Mouse (Mus musculus) neural tube, embryonic 14.5 days (tissue): ENCODE measurements around the gene Bmper. TPM values are rescaled to one million over a fixed set of nuclear protein-coding genes. Genes with fewer than 3 reads are reported as not detected.

Experiments used
- ATAC-seq: fragments of 200-750 bp; cut with Nextera tagmentation; 2 replicates; pipeline ENCODE4 v1.8.0; 2017; ENCODE audit warnings: low read depth, mild to moderate bottlenecking, moderate TSS enrichment, moderate library complexity
- H3K27ac ChIP-seq: fragments of 300-500 bp; sonication (generic); 2 replicates; pipeline ENCODE4 v1.5.1; 2014; ENCODE audit warnings: low read depth, mild to moderate bottlenecking, control low read depth, low read length, moderate library complexity, mixed read lengths
- H3K27me3 ChIP-seq: fragments of 300-500 bp; sonication (generic); 2 replicates; pipeline ENCODE4 v1.6.1; 2014; ENCODE audit warnings: low read length; ENCODE audit not compliant: control insufficient read depth, insufficient read depth
- H3K36me3 ChIP-seq: fragments of 300-500 bp; sonication (generic); 2 replicates; pipeline ENCODE4 v1.6.1; 2014; ENCODE audit warnings: low read length, mixed read lengths; ENCODE audit not compliant: control insufficient read depth, insufficient read depth
- H3K4me1 ChIP-seq: fragments of 300-500 bp; sonication (generic); 2 replicates; pipeline ENCODE4 v1.6.1; 2014; ENCODE audit warnings: low read length; ENCODE audit not compliant: control insufficient read depth, insufficient read depth
- H3K4me2 ChIP-seq: fragments of 300-500 bp; sonication (generic); 2 replicates; pipeline ENCODE4 v1.6.1; 2014; ENCODE audit warnings: mild to moderate bottlenecking, low read depth, low read length, control low read depth
- H3K4me3 ChIP-seq: fragments of 300-500 bp; sonication (generic); 2 replicates; pipeline ENCODE4 v1.5.1; 2014; ENCODE audit warnings: low read depth, low read length, control low read depth, mixed read lengths
- H3K9ac ChIP-seq: fragments of 300-500 bp; sonication (generic); replicated peaks from 2 replicates; pipeline ENCODE4 v1.6.1; 2014; ENCODE audit warnings: low read depth, mild to moderate bottlenecking, control low read depth, low read length, mixed read lengths
- H3K9me3 ChIP-seq: fragments of 300-500 bp; sonication (generic); 2 replicates; pipeline ENCODE4 v1.6.1; 2016; ENCODE audit warnings: low read length; ENCODE audit not compliant: control insufficient read depth
- WGBS: fragments of 180-500 bp; shearing (Covaris S2); extraction: QIAGEN DNeasy Blood & Tissue Kit; methylation state at CpG from one replicate; pipeline ENCODE4 v1.1.7; 2014; 5-methylcytosine and 5-hydroxymethylcytosine counted together
- polyA plus RNA-seq: library from polyadenylated mRNA; unstranded; fragments of >200 nt; fragmentation: Nextera tagmentation; extraction: Ambion mirVana; gene quantifications from 2 replicates; pipeline ENCODE4 v1.2.1, GENCODE M21; 2014

The Bmper gene
- polyA plus RNA-seq, 1 experiment from 2014 or later = 10.4 TPM

GRCm38 (mm10) chr9:23200828-23201227, 22.0 kb upstream of the Bmper start:
- no peak overlapping the region for H3K4me2 ChIP-seq
- no peak for ATAC-seq
- WGBS = 89% methylated on average over 4 of the region's 4 CpGs
- H3K4me3 ChIP-seq = no peak overlapping the region
- H3K36me3 ChIP-seq = no peaks in the 10 kb centered on the region
- H3K27me3 ChIP-seq = no peaks in the 10 kb centered on the region
- no peak overlapping the region for H3K27ac ChIP-seq
- no peaks in the 10 kb centered on the region for H3K9me3 ChIP-seq
- peaks cover 10% of the 10 kb centered on the region; the same call in 1 of the 2 replicates for H3K4me1 ChIP-seq
- no peak overlapping the region for H3K9ac ChIP-seq

DNA sequence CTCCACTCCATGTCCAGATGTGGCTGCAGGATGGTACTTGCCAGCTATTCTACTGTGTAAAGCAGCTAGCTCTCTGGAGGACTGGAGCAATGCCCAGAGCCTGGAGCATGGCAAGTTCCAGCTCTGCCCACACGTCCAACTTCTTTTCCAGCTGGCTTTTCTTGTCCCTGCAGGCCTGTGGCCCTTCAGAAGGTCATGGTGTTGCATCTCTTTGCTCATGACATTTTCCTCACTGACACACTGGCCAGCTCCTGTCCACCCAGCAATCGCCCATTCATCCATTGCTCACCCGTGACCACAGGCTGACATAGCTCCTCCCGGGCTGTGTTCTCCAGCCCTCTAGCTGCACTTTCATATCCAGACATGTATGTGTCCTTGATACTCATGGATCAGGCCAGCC, 20.4 kb upstream of the Bmper start:
- no peaks in the 10 kb centered on the region for H3K9me3 ChIP-seq
- H3K36me3 ChIP-seq = no peaks in the 10 kb centered on the region
- ATAC-seq = no peak

DNA sequence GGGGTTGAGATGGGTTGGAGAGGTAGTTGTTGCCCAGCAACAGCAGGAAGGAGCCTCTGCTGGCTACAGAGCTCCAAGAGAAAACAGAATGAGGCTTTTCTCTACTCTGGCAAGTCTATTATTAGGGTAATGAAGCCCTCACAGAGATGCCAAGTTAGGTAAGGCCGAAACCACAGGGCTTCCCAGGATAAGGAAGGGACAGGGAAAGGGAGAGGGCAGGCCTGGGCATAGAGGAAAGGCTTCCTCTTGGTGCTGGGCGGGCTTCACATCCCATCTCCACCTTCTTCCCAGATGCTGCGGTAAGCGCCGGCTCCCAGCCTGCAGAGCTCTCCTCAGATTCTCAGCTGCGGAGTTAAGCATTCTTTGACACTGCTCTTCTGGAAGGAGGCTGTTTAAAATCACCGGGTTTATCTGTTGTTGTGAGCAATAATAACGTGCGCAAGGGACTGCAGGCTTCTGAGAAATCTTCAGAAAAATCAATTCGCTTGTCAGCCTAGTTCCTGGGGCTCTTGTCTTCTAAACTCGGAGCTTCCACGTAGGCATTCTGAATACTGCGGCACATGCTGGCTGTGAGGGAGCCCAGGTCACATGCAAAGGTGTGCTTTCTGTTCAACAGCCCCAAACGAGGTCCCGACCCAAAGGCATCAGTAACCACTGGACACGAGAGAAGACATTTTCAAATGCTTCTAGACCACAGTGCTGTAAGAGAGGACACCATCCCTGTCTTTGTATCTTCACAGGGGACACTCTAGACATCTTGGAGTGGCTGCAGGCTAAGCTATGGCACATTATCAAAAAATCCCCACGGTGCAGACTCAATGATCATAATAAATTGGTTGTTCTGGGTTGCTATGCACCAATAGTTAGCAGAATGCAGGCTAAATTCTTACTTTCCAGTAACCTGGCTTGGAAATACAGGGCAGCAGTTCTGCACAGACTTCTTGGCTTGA, 18.3 kb upstream of the Bmper start:
- no peak overlapping the region; the same call in 1 of the 2 replicates for H3K27ac ChIP-seq
- H3K27me3 ChIP-seq = no peaks in the 10 kb centered on the region
- H3K4me3 ChIP-seq = no peak overlapping the region
- peaks cover 10% of the 10 kb centered on the region; the same call in 1 of the 2 replicates for H3K4me1 ChIP-seq
- 0 out of 2 replicates have a peak overlapping the region, but pooled peaks have one; percentile 7 for H3K4me2 ChIP-seq
- 14% methylated on average over 16 of the region's 17 CpGs for whole genome bisulfite sequencing
- H3K36me3 ChIP-seq = no peaks in the 10 kb centered on the region
- ATAC-seq = peak; percentile 73
- H3K9me3 ChIP-seq = no peaks in the 10 kb centered on the region
- no peak overlapping the region for H3K9ac ChIP-seq

More for the DNA sequence above, 20.4 kb upstream of the Bmper start:
- Histone ChIP-seq H3K9ac (no peak overlapping the region), H3K27me3 (no peaks in the 10 kb centered on the region), H3K4me3 (no peak overlapping the region), H3K4me2 (no peak overlapping the region), H3K27ac (no peak overlapping the region), H3K4me1 (peaks cover 10% of the 10 kb centered on the region; the same call in 1 of the 2 replicates)
- 85% methylated on average over 4 of the region's 4 CpGs for WGBS

DNA sequence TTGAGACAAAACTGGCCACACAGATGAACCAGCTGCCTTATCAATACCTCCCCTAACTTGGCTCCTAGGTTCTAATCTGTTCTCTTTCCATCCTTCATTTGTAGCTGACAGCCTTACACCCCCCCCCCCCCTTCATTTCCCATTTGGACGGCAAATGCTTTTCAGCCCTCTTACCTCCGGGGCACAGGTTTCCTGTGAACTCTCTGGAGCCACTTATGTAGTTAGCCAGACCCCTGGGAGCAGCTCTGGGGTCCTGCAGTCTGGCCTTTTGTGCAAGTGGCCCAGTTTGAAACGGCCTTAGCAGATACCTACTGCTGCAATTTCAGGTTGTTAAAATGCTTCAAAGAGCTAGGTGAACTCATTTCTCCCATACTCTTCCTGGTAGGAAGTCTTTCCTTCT, 17.6 kb upstream of the Bmper start:
- Histone ChIP-seq H3K27me3 (no peaks in the 10 kb centered on the region), H3K9me3 (no peaks in the 10 kb centered on the region), H3K4me2 (no peak overlapping the region), H3K9ac (no peak overlapping the region), H3K4me3 (no peak overlapping the region), H3K4me1 (peaks cover 10% of the 10 kb centered on the region; the same call in 1 of the 2 replicates), H3K27ac (no peak overlapping the region), H3K36me3 (no peaks in the 10 kb centered on the region)
- 0 out of 2 replicates have a peak, but pooled peaks have one; percentile 13 for ATAC-seq
- 21% methylated on average over 3 of the region's 3 CpGs for WGBS

- Histone ChIP-seq H3K4me1 (peaks cover 10% of the 10 kb centered on the region; the same call in 1 of the 2 replicates), H3K4me3 (no peak overlapping the region), H3K9ac (no peak overlapping the region), H3K36me3 (no peaks in the 10 kb centered on the region), H3K27me3 (no peaks in the 10 kb centered on the region), H3K4me2 (no peak overlapping the region), H3K27ac (no peak overlapping the region), H3K9me3 (no peaks in the 10 kb centered on the region)
- ATAC-seq = no peak
- 84% methylated on average over 3 of the region's 3 CpGs for WGBS
Measured at GRCm38 (mm10) chr9:23205757-23206156, 17.1 kb upstream of the Bmper start.

- Histone ChIP-seq H3K27me3 (no peaks in the 10 kb centered on the region), H3K9ac (no peak overlapping the region), H3K36me3 (no peaks in the 10 kb centered on the region), H3K4me3 (no peak overlapping the region), H3K27ac (no peak overlapping the region), H3K4me2 (no peak overlapping the region), H3K9me3 (no peaks in the 10 kb centered on the region), H3K4me1 (peaks cover 10% of the 10 kb centered on the region; the same call in 1 of the 2 replicates)
- 82% methylated on average over 5 of the region's 5 CpGs for WGBS
- ATAC-seq = no peak
Measured at GRCm38 (mm10) chr9:23206181-23206580, 16.7 kb upstream of the Bmper start.

DNA sequence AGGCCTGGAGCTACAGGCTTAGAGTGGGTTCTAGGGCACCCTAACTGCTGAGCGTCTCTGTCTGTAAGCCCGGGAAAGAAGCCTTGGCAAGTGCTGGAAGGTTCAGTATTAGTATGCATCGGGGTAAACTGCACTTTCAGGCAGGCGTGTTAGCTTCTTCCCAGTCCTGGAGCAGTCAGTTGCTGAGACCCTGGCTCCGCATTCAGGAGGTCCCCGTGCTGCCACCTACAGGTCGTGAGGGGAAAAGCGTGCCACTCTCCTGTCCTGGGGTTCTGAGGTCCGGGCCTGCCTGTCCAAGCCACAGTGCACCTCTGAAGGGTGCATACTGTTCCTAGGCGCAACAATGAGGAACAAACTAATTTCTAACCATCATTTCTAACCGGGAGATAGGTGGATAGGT, 10.6 kb upstream of the Bmper start:
- Histone ChIP-seq H3K4me1 (no peaks in the 10 kb centered on the region), H3K4me3 (no peak overlapping the region), H3K9me3 (no peaks in the 10 kb centered on the region), H3K27ac (no peak overlapping the region), H3K9ac (no peak overlapping the region), H3K27me3 (no peaks in the 10 kb centered on the region), H3K4me2 (no peak overlapping the region), H3K36me3 (no peaks in the 10 kb centered on the region)
- 3% methylated on average over 11 of the region's 11 CpGs for WGBS
- peak; percentile 91 for ATAC-seq

DNA sequence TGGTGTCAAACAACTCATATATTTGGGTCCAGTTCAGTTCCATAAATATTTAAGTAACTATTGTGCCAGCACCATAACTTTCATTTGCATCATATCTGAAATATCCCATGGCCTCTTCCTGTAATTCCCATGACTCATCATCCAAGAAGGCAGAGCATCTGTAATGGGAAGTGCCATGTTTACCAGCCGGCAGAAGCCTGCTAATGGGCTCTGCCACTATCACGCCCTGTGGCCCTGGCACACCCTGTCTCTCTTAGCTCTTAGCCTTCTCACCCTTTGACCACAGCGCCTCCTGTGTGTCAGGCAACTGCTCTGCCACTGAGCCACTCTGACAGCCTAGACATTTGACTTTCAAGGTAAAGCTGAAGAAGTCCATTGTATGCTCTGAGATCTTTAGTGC, 3.1 kb upstream of the Bmper start:
- Histone ChIP-seq H3K4me1 (peaks cover 3% of the 10 kb centered on the region; the same call in 1 of the 2 replicates), H3K4me3 (no peak overlapping the region), H3K9me3 (no peaks in the 10 kb centered on the region), H3K27ac (no peak overlapping the region), H3K27me3 (0 out of 2 replicates have a peak, but pooled peaks cover 1% of the 10 kb centered on the region), H3K9ac (no peak overlapping the region), H3K36me3 (no peaks in the 10 kb centered on the region), H3K4me2 (no peak overlapping the region)
- WGBS = 52% methylated on average over 3 of the region's 3 CpGs
- no peak for ATAC-seq

DNA sequence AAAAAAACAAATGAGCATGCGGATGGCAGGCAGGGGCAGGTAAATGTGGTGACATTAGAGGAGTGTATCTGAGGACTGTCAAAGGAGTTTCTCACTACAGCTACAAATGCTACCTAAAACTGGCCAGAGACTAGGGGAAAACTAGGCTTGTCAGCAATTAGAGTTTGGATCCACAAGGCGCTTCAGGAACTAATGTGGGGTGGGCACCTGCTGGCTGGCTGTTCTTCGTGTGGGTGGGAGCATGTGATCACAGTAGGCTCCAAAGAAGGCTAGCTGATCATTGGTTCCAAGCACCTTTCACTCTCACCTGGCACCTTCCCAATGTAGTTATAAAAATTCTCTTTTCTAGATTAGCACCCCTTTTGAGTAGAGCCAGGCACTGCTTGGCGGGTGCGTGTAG, 900 bp upstream of the Bmper start:
- peak overlapping the region; percentile 84 for H3K9ac ChIP-seq
- no peaks in the 10 kb centered on the region for H3K9me3 ChIP-seq
- H3K4me3 ChIP-seq = peak overlapping the region; percentile 72
- H3K4me2 ChIP-seq = peak overlapping the region; percentile 98
- no peaks in the 10 kb centered on the region for H3K36me3 ChIP-seq
- H3K4me1 ChIP-seq = peaks cover 3% of the 10 kb centered on the region; the same call in 1 of the 2 replicates
- ATAC-seq = no peak
- peak overlapping the region; percentile 81; the same call in 1 of the 2 replicates for H3K27ac ChIP-seq
- H3K27me3 ChIP-seq = peaks cover 7% of the 10 kb centered on the region; the same call in 1 of the 2 replicates
- WGBS = 17% methylated on average over 5 of the region's 5 CpGs
